Mouse (Mus musculus) left cerebral cortex, adult 8-10 months (tissue): ENCODE results near the gene Tmem247. TPM values are rescaled to one million over a fixed set of nuclear protein-coding genes. Genes with fewer than 3 reads are reported as not detected.

Experiments
- DNase-seq, 2 experiments: peaks; one replicate each; pipeline ENCODE4 v3.0.0; 2022; ENCODE audit warnings: low spot score in 2 of 2
- total RNA-seq, 4 experiments: library from RNA; stranded (reverse); gene quantifications; 2 replicates each; pipeline ENCODE4 v1.2.4; 2022

Tmem247 gene
- total RNA-seq, 4 experiments from 2014 or later, result not detected

DNA sequence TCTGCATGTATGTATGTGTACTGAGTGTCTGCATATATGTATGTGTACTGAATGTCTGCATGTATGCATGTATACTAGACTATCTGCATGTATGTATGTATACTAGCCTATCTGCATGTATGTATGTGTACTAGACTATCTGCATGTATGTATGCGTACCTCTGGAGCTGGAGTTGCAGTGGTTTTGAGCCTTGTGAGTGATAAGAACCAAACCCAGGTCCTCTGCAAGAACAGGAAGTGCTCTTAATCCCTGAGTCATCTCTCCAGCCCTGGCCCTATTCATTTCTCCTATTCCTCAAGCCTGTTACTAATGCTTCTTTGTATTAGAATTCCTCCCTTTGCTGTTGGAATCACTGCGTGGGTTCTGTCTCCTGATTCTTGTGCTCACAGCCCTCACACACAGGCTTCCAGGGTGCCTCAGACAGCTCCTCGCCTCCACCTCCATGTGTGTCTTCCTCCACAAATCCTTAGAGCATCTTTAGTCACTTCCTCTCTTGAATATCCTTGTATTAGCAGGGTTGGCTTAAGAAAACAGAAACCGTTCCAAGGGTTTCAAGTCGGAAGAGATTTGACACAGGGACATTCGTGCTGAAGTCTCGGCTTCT, 4.0 kb upstream of the Tmem247 start:
- peak in 1 of 2 experiments; percentile 36 for DNase-seq

DNA sequence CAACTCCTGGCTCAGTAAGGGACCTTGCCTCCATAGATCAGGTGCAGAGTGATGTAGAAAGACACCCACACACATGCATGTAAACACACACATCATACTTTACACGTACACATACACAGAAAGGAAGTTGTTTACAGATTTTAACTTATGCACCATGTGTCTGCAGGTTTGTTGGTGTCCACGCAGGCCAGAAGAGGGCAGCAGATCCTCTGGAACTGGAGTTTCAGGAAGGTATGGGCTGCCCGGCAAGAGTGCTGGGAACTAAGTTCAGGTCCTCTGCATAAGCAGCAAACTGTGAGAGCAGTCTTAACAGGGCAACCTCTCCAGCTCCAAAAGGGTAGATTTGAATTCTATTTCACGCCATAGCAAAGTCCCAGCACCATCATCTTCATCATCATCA, 1.6 kb upstream of the Tmem247 start:
- no peak for DNase-seq

DNA sequence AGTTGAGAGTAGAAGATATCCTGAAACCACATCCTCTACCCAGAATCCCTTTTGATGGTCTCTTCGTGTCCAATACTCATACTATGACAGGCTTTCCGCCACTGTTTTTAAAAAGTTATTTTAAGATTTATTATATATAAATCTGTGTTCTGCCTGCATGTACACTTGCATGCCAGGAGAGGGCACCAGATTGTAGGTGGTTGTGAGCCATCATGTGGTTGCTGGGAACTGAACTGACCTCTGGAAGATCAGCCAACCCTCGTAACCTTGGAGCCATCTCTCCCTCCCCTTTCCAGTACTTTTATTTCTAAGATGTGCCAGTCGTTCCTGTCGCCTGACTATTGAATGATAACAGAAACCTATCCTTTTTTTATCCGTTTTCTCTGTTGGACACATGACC, 1.6 kb downstream of the Tmem247 start:
- no peak for DNase-seq

DNA sequence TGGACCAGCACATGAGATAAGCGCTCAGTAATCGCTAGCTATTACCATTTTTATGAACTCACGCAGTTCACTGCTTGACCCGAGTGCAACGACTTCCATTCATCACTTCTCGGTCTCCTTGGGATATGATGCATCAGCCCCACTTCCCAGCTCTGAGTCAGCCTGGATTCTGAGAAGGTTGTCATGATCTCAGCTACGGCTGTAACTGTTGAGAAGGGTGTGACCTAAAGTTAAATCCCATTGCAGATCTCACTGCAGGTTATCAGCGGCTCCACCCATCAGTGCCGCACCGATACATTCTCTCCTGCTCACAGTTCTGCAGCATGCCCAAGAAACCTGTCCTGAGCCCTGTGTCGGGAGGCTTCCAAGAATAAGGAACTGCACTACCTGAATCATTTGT, 2.6 kb downstream of the Tmem247 start:
- DNase-seq, result no peak

DNA sequence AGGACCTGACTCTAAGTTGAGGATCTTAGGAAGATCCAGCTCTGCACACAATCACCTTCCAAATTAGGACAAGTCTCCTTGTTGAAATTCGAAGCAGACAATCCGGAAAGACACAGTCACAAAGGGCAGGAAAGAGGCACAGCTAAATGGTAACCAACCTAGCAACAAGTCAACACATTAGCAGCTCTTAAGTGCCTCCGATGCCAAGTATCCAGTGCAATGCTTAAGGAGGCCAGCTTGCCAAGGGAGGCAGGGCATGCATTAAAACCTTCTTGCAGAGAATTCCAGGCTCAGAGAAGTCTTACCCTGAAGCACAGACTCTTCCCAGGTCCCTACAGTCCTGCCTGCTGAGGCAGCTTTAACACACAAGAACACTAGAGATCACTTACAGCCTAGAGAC, 7.5 kb downstream of the Tmem247 start:
- no peak for DNase-seq

DNA sequence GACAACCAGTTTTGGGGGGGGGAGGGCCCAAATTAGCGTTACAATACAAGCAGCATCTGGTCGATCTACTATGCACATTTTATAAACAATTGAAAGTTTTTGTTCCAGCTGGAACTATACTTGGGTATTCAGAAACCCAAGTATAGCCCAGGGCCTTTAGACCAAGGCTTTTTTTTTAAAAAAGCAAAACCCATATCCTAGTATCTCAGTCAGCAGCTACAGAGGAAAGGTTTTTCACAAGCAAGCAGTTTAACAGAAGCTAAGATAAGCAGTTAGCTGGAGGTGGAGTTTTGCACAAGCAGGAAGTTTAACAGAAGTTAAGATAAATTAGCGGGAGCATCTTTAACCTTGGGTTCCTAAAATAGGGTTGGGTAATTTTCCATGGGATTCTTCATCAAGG, 9.7 kb downstream of the Tmem247 start:
- DNase-seq, result no peak

DNA sequence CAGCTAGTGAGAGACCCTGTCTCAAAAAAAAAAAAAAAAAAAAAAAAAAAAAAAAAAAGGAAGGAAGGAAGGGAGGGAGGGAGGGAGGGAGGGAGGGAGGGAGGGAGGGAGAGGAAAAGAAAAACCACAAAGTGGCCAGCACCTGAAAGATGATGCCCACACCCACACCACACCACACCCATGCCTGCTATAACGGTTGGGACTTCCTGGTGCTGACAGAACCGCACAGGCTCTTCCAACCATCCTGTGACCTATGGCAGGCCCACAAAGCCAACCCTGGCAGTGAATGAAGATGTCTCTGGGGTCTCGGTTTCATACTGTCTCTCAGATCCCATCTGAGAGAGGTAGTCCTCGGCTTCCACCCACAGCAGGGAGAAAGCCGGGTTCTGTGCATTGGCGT, 12.2 kb downstream of the Tmem247 start:
- DNase-seq, result no peak

DNA sequence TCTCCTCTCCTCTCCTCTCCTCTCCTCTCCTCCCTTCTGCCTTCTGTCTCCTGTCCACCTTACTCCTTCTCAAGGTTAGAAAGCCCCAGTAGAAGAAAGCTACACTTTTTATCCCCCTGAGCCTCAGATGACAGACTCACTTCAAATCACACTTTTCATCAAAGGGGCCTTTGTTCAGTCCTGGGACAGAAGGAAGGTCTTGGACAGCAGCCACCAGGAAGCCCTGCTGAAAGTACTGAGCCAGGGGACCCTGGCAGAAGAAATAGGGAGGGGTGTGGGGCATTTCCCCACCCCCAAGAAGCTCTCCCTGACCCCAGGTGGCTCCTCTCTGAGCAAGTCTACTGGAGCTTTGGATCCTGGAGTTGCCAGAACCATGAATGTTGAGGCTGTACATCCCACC, 12.8 kb downstream of the Tmem247 start:
- no peak for DNase-seq

DNA sequence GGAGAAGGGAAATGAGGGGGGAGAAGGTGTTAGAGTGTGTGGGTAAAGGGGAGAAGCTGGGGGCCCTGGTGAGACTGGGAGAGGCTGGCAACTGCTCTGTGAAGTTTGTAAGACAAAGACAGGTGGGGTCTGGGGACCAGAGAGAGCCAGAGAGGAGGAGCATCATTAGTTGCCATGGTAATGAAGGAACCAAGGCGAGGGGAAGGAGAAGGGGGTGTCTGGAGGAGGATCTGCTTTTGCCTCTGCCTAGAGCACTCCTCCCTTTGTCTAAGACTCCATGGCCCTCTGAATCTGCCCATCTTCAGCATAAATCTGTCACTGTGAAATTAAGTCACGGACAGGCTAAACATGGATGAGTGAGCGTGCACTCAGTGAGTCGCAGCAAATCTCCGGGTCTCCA, 15.7 kb downstream of the Tmem247 start:
- DNase-seq, result no peak

DNA sequence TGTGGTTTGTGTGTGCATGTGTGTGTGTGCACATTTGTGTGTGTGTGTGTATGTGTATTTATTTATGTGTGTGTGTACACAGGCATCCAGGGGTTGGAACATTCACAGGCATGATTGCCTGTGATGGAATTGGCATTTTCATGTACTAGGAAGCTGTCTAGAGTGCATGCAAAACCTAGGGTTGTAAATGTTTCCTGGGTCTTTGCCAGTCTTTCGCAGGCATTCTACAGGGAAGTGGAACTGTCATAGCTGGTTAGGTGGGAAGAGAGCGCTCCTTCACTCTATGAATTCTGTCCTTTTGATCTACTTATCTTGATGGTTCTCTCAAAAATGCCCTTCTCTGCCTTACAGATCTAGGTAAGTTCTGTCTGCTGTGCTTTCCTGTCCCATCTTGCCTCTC, 19.9 kb downstream of the Tmem247 start:
- DNase-seq, result no peak

DNA sequence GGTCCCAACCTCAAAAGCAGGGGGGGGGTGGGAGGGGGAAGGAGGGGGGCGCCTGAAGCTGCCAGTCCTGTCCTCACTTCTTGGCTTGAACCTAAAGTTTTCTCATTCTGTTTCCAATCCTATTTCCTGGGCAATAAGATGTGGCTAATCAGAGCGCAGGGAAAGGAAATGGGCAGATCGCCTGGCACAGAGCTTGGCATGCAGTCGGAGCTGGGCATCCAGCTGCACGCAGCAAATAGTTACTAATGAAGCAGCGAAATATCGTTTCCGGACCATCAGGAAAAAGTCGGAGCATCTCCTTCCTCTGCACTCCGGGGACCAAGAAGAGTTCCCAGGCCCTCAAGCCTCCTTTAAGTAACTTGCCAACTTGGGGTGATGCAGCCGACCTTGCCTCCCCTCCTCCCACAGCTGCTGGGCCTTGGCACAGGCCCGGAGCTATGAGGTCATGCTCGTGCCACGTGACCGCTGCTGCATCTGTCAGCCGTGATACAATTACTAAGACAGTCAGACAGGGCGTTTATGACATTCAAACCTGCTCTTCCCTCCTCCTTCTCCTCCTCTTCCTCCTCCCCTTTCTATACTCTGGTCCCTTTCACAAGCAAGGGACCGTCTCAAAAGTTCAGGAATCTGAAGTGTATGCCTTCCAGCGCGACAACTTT, 20.5 kb downstream of the Tmem247 start:
- peak; percentile 57 to 71 for DNase-seq

DNA sequence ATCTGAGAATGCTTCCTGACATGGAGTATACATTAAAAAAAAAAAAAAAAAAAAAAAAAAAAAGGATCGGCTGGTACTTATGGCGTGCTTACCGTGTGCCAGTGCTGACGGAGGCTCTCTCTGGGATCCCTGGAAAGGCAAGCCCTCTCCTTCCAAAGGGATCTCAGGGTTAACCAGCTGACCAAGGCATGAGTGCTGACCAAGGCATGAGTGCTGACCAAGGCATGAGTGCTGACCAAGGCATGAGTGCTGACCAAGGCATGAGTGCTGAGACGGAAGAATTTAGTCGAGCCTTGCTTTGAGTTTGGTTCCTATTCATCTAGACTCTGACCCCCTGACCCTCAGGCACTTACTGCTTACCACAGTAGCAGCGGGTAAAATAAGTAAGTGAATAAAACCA, 21.5 kb downstream of the Tmem247 start:
- no peak for DNase-seq

DNA sequence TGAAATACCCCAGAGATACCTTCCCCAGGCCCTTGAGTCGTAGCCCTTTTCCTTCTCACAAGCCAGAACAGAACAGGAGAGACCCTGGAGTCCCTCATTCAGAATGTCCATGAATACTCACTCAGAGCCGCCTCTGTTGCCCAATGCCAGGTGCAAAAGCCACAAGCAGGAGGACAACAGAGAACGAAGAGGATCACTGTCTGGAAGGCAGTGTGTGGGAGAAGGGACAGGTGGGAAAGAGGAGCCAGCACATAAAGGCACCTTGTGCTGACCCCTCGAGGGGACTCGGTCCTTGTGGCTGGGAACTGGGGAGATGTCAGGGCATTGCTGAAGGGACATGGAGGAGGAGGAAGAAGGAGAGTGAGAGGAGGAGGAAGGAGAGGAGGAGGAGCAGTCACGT, 25.0 kb downstream of the Tmem247 start:
- DNase-seq, result no peak

DNA sequence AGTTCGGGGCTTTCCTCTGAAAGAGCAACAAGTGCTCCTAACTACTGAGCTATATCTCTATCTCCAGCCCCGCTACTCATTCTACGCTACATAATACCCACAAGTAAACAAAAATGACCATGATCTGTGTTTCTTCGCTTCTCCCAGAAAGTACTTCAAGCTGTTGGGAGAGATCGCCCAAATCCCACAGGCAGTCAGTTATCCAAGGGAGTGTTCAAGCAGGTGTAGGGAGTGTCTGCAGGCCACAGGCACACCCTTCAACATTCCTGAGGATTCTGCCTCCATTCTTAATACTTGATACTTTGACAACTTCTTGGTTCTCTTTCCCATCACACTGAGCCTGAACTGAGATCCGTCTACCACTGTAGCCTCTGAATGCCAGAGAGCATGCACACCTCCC, 26.0 kb downstream of the Tmem247 start:
- no peak for DNase-seq

DNA sequence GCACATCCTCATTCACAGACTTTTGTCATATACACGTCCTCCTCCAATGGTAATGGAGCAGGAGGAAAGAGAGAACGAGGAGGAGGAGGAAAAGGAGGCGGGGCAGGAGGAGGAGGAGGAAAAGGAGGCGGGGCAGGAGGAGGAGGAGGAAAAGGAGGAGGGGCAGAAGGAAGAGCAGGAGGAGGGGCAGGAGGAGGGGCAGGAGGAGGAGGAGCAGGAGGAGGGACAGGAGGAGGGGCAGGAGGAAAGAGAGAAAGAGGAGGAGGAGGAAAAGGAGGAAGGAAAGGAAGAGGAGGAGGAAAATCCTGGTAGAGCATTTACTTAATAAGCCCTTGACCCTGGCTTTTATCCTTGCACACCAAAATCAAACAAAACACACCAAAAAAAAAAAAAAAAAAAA, 28.9 kb downstream of the Tmem247 start:
- DNase-seq, result no peak

DNA sequence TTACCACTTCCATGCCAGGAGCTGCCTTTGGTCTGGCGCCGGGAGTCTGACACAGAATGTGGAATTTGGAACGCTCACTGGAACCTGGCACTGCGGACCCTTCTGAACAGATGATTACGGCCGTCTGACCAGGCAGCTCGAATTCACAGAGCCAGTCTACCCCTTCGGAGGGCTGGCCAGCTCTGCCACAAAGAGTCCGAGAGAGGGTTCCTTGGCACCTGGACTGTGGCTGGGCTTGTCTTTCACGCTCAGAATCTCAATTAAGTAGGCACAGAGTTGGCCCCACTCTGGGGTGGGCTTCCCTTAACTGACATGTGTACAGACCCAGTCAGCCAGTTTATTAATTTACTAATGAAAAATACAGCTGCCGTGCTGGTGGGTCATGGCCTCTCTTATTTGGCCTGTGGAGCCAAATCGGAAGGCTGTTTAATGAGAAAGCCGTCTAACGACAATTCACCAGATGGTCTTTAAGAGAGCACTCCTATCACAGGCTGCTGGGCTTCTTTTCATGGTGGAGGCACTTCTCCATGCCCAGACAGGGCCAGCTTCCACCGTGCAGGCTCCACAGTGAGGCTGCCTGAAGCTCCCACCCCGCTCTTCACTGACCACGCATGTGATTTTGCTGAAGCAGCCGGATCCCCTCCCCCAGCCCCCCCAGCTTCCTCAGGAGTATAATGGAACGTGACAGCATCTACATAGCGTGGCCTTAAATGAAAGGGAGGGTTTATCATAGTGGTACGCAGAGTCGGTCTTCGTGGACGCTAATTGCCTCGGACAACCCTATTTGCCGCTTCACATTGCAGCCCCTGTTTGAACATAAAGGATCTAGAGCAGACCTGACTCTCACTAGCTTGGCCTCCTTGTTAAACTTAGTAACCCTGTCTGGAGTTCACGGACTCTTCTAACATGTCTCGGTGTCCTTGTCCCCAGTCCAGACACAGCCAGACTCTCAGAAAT, 31.0 kb downstream of the Tmem247 start, which contains the start of gene Atp6v1e2:
TSS of gene Atp6v1e2 (minus strand) at position 58 of the 957 bp plus-strand sequence.
- no peak for DNase-seq

DNA sequence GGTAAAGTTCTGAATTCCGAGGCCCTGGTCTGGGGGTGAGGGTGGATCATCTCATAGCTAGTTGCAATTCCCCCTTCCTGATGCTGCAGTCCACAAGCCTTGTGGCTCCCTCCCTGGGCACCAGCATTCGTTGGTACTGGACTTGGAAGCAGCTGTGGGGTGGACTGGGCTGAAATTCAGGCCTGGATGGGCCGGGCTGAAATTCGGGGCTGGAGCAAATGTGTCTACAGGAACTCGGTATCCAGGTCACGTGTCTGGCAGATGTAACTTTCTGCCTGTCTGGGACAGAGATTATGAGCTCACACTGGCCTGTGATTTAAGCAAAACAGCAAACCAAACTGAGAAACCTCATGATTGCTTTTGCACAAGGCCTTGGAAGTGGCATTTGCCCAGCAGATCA, 31.7 kb downstream of the Tmem247 start:
- no peak for DNase-seq

DNA sequence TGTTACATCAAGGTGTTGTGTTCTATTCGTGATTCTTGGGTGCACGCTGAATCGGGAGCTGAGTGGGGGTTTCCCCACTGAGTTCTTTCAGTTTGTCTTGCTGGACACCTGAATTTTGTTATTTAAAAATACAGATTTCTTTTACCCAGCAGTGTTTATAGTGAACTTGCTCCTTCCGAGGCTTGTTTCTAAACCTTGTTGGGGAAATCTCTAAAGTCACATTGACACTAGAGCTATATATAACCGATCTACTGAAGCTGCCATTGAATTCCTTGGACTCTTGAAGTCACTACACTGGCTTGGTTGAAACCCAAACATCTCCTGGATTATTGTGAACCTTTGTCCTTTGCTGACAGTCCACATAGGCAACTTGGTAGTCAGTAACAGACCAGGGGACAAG, 40.1 kb downstream of the Tmem247 start:
- no peak for DNase-seq

DNA sequence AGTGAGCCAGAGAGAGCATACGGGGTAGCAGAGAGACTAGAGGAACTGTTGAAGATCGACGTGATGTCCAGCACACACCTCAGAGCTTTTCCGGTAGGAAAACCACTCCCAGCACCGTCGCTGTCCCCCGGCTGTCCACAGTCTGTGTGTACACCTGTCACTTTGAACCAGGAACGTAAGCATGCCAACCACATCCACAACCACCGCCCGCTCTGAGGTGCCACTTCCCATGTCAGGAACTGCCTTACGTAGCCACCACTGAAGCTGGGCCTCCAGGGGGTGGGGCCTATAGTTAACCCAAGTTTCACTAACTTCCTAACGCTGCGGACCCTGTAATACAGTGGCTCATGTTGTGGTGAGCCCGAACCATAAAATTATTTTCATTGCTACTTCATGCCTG, 40.8 kb downstream of the Tmem247 start:
- no peak for DNase-seq

DNA sequence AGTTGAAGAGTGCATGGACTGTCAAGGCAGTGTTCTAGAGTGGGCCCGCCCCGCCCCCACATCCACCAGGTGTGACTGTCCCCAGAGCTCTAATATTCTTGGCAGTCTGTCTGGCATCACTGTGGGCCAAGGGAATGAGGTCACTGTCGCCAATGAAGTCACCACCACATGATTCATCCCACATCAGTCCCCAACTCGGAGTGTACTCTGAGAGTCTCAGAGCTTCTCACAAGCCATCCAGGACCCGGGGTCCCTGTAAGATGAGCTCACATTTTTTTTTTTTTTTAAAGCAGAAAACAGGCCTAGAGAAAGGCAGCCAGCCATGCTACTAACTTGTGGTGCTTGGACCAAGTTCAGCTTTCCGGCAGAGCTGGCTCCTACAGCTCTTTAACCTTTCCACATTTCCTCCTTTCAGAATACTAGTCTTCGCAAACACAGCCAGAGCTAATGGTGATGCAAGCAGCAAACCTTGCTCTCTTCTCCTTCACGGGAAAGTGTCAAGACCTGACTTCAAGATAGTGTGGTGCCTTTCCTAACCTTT, 44.2 kb downstream of the Tmem247 start:
- DNase-seq, result peak in 1 of 2 experiments; percentile 56

DNA sequence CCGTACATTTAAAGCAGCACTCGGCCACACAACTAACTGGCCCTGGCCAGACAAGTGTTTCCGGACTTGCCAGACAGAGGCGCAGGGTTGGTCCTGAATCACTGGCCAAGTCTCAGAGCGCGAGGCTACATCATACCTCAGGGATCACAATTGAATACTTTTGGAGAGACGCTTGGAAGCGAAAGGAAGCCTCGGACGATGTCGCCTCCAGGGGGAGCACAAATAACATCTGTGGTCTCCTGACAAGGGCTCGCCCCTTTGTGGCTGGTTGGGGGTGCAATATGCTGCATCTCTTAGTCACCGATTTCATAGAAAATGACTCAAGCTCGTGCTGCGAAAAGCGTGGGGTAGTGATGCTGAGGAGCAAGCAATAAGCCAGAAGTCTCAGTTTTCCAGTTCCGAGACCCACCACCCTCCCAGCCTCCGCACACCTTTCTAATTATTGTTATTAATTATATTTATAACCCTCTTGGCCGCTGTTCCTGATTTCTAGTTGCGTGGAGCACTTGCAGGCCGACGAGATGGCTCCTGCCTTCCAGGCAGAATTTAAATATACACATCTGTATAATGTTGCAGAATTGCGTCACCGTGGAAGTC, 45.2 kb downstream of the Tmem247 start:
- peak; percentile 82 to 84 for DNase-seq
